Mouse (Mus musculus) bone marrow macrophage, adult 2 months (primary cell): ENCODE results near the gene Cacnb1.

Experiments used
- CTCF ChIP-seq: IDR thresholded peaks from 2 replicates; pipeline ENCODE4 v1.5.1; 2012; ENCODE audit warnings: low read depth, mild to moderate bottlenecking, low read length, moderate library complexity
- POLR2A ChIP-seq: IDR thresholded peaks from 2 replicates; pipeline ENCODE4 v1.6.1; 2012; ENCODE audit warnings: mild to moderate bottlenecking, low read depth, low read length, borderline replicate concordance

GRCm38 (mm10) chr11:98005076-98005475 is 17.8 kb downstream of the Cacnb1 start:
- TF ChIP-seq POLR2A (no peak), CTCF (no peak)
